Mouse (Mus musculus) layer of hippocampus, postnatal 14 days (tissue): ENCODE results near the gene Borcs6. TPM values are rescaled to one million over a fixed set of nuclear protein-coding genes. Genes with fewer than 3 reads are reported as not detected.
A peak's percentile ranks its signal among the peaks of the same experiment; 100 is the strongest.
"Not testable (repeated sequence)": the region's sequence is repeated elsewhere in the genome, so short reads cannot be mapped to it uniquely, and the experiment has no call there.

Experiments
- DNase-seq, 2 experiments: peaks; one replicate each; pipeline ENCODE4 v3.0.0; 2021 to 2022; ENCODE audit warnings: low spot score in 2 of 2, mixed read lengths in 1 of 2
- total RNA-seq, 2 experiments: library from RNA; stranded (reverse); gene quantifications; 2 replicates each; pipeline ENCODE4 v1.2.3; 2021

The Borcs6 gene
- total RNA-seq, 2 experiments from 2014 or later = 25.2 to 26.4 TPM

GRCm38 (mm10) chr11:69088103-69088855, 28.8 kb downstream of the Borcs6 start, which contains the start of gene Vamp2:
TSS of gene Vamp2 (plus strand) at chr11:69088490.
- peak; percentile 93 for DNase-seq

DNA sequence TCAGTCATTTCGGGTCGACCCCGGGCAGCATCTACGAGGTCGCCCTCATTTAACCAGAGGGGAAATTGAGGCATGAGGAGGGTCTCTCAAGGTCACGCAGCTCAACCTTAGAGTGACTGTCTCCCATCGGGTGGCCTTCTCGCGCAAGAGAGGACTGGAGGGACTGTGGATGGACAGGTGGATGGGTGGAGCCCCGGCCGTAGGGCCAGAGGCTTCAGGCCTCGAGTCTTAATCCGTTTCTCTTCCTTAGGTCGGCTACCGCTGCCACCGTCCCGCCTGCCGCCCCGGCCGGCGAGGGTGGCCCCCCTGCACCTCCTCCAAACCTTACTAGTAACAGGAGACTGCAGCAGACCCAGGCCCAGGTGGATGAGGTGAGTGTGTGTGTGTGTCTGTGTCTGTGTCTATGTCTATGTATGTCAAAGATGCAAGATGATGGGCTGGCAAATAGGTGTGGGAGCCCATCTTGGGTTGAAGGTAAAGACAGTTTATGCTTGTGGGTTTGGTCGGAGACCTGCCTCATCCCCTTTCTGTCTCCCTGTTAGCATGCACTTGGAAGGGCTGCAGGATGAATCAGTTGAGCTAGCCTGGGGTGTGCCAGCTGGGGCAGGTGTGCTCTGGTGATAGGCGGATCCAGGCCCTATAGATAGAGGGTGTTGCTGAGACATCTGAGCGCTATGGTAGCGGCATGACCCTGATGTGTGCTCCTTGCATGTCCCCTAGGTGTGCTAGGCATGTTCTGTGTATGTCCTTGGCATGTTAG, 29.5 kb downstream of the Borcs6 start:
- DNase-seq = no peak

- DNase-seq = no peak
These were observed 30.2 kb downstream of the Borcs6 start for GRCm38 (mm10) chr11:69089616-69090290.

- DNase-seq = no peak
These were observed 30.9 kb downstream of the Borcs6 start for GRCm38 (mm10) chr11:69090367-69090766.

DNA sequence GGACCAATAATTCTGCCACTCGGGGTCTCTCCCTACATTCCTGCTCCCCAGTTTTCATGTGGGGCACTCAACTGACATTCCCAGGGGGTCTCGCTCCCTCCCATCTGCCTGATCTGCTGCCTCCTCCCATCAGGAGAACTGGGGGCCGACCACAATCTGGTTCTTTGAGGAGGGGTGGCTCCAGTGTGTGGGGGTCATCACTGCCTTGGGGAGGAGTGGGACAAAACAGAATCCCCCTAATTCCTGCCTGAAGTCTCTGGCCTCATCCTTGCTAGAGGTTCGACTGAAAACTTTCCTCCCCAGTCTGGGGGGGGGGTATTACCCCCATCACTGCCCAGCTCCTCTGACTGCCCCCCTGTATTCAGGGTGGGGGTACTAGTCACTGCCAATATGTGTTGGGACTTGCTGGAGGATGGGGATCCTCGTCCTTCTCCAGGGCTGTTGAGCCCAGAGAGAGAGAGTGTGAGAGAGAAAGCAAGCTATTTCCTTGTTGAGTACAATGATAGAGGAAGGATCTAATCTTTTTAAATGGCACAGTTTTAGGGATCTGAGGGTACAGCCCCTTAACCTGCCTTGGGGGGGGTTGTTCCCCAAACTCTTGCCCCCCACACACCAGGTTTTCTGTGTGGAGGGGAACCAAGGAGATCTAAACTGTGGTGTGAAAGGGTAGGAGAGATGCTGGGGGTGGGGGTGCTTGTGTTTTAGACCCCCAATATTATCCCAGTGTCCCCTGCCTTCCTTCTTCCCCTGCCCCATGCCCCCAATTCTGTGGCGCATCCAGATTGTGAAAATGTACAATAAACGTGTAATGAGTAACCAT, 32.3 kb downstream of the Borcs6 start:
- no peak for DNase-seq

- DNase-seq = peak; percentile 71 to 78
These were observed 32.9 kb downstream of the Borcs6 start for GRCm38 (mm10) chr11:69092386-69092751.

GRCm38 (mm10) chr11:69092871-69093270, 33.4 kb downstream of the Borcs6 start:
- DNase-seq = no peak

GRCm38 (mm10) chr11:69093856-69094255, 34.3 kb downstream of the Borcs6 start:
- DNase-seq = not testable (repeated sequence)

- DNase-seq = peak; percentile 98 to 100
These were observed 35.3 kb downstream of the Borcs6 start, which contains the start of gene Per1 for GRCm38 (mm10) chr11:69094697-69095429. TSS of gene Per1 (plus strand) at chr11:69095217.

GRCm38 (mm10) chr11:69095511-69096231, 36.2 kb downstream of the Borcs6 start:
- DNase-seq = no peak

GRCm38 (mm10) chr11:69096360-69096986, 37.0 kb downstream of the Borcs6 start:
- DNase-seq = no peak

GRCm38 (mm10) chr11:69096987-69097900, 37.7 kb downstream of the Borcs6 start:
- peak; percentile 95 to 98 for DNase-seq

DNA sequence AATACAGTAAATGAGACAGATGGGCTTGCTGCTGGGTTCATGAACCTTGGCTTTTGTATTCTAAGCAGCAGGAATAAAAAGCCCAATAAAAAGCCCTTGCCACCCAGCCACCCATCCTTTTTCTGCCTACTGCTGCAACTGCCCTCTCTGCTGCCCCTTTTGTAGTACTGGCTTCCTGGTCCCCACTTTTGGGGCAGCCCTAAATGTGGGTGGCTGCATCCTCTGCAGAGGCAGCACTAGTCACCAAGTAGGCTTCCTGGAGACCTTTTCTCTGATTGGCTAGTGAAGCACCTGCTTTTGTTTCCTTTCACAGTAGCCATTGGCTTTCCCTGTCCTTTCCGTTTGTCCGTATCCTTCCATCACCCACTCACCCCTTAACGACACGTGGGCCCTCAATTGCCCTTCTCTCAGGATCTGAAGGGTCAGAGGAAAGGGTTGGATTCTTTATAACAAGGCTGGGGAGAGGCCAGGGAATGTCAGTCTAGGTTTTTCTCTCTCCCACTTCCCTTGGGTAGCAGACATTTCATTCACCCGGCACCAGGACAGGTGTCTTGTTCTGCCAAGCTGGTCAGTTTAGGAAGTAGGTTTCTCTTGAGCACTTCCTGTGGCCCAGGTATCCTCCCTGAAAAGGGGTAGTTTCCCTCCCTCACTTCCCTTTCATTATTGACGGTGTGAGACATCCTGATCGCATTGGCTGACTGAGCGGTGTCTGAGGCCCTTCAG, 38.7 kb downstream of the Borcs6 start:
- no peak for DNase-seq

DNA sequence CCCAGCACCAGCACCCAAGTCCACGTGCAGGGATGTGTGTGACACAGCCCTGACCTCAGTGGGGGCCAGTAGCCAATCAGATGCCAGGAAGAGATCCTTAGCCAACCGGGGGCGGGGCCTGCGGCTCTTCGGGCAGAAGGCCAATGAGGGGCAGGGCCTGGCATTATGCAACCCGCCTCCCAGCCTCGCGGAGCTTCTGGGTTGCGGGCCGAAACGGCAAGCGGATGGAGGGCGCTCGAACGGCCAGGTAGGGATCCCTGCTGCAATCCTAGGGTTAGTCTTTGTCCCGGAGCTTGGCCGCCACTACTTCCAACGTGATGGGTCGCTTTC, 39.2 kb downstream of the Borcs6 start:
- peak; percentile 96 to 97 for DNase-seq

GRCm38 (mm10) chr11:69099177-69099914, 39.8 kb downstream of the Borcs6 start:
- peak; percentile 73 to 87 for DNase-seq

DNA sequence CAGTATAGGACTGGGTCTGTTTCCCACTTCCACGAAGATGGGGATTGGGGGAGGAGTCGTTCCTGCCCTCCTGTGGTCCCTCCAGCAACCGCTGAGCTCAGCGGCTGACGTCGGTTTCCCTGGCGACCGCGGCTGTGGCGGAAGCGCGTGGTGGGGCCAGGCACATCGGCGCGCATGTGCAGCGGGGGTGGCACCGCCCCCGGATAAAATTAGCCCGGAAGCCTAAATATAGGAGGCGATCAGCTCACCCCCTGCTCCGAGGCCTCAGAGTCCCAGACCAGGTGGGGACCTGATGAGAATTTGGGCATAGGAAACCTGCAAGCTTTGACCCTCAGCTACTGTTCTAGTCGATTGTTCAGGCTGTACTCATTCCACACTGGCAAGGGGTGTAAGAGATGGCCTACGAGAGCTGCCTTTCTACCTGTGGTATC, 40.4 kb downstream of the Borcs6 start:
- DNase-seq = peak; percentile 85 to 94
